Mouse (Mus musculus) gastrocnemius, postnatal 14 days (tissue): ENCODE data around the gene Rell1. TPM values are rescaled to one million over a fixed set of nuclear protein-coding genes. Genes with fewer than 3 reads are reported as not detected.

Source experiments
- DNase-seq: peaks from one replicate; pipeline ENCODE4 v3.0.0; 2021; ENCODE audit warnings: mixed read lengths
- intact Hi-C: fragments of 180-260 bp; cut with DNase I; formaldehyde crosslinking; loops from one replicate; pipeline ENCODE4 v1.15.1; 2025; ENCODE audit warnings: low total_unique reads
- long read RNA-seq, 2 experiments: library from polyadenylated mRNA; stranded (forward); transcript quantifications; one replicate each; pipeline ENCODE4 v2.0.0; 2021
- total RNA-seq, 2 experiments: library from RNA; stranded (reverse); gene quantifications; 2 replicates each; pipeline ENCODE4 v1.2.3; 2021

The Rell1 gene
- 10 to 100 TPM; 12.4 to 13.0 TPM for total RNA-seq
- long read RNA-seq, experiment 1, partial matches to known transcripts = 1 of 6 reads
- long read RNA-seq, experiment 1, other reads (novel, unspliced or antisense) = 2 of 6 reads
- long read RNA-seq, experiment 2, transcript Rell1-204 (7 exons, 3,241 nt) = major isoform, 9 of 11 reads
- long read RNA-seq, experiment 2, partial matches to known transcripts = 0 of 11 reads
- long read RNA-seq, experiment 2, other reads (novel, unspliced or antisense) = 2 of 11 reads

GRCm38 (mm10) chr5:63968443-63969415 lies at the start of gene Rell1:
Gene Rell1 (minus strand): TSS chr5:63968897.
- peak; percentile 99 for DNase-seq
- intact Hi-C loops = no loop called here

GRCm38 (mm10) chr5:64012596-64013366 lies 44.1 kb upstream of the Rell1 start:
- no peak for DNase-seq
- intact Hi-C loops = no loop called here

DNA sequence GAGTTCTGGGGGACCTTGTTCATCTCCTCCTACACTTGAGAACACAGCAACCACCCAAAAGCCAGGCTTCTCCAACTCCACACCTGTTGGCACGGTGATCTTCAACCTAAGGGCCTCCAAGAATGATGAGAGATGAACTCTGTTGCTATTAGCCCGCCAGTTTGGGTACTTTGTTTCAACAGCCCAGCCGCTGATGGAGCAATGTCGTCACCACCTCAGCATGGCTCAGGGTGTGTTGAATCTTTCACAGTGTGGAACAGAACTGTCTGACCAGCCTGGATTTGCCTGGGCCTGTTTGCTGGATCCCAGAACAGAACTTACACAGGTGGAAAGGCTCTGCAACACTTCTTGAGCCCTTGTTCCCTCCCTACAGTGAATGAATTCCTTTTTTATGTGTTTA lies 37.9 kb upstream of the Rell1 start:
- no peak for DNase-seq
- intact Hi-C loops = no loop called here

- DNase-seq = no peak
- intact Hi-C loops = no loop called here
Measured at GRCm38 (mm10) chr5:64003302-64003701, 34.6 kb upstream of the Rell1 start.

DNA sequence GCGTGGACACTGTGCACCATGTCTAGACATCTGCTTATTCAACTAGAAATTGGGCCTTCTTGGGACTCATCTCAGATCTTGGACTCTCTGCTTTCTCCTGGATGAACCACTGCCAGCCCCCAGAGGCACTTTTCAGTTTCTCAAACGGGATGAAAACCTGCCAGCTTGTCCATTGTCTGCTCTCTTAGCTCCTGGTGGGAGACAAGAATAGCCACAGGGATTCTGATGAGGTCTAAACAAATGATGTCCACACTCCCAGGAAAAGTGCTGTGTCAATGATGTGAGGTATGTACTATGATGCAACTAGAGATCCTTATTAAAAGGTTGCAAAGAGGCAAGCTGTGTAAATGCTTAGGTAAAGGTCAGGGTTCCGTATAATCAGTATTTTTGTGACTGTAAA lies 25.2 kb upstream of the Rell1 start:
- no peak for DNase-seq
- intact Hi-C loops = no loop called here

DNA sequence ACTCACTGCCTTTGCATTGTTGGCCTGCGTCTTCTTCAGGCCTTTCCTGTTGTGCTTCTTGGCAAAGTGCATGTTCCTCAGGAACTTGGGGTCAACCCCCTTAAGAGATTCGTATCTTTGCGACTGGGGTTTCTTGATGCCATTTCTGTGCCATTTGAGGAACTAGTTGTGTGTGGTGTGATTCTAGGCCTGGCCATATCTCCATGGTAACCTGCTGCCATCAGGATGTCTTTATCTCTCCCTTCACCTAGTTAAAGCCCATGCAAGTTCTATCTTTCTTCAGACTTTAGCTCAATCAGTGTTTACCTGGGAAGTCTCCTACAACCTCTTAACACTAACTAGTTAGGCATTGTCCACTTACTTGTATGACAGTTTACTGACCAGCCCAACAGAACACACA lies 22.0 kb upstream of the Rell1 start:
- intact Hi-C loops = no loop called here
- DNase-seq = no peak

DNA sequence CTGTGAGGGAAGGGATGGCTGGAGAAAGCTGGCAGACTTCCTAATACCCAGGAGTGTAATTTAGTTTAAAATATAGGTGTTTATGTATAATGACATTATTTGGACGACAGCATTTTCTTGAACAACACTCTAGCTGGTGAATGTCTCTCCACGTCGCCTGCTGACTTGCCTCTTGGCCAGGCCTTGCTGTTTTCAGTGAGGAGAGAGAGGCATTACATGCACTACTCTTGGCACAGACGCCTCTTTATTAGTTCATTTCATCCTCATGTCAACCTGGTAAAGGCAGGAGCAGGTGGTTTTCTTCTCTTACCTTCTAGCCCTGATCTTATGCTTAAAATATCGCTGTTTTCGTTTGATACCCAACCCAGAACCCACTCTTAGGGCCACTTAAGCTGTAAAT lies 17.6 kb upstream of the Rell1 start:
- intact Hi-C loops = no loop called here
- DNase-seq = no peak

DNA sequence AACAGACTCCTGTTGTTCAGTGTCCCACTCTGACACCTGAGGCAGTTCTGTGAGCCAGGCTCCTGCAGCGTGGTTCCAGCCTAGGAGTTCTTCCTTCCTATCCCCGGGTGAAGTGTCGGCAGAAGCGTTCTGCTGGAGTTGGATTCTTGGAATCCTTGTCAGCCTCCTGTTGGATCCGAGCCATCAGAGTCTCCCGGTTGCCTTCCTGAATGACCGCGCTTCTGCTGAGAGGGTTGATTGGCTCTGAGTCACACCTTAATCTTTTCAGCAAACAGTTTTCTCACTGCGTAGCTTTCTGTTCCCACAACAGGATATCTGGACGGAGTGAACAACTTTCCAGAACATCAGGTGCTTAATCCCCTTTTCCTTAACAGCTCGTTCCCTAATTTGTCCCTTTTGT lies 13.6 kb upstream of the Rell1 start:
- intact Hi-C loops = no loop called here
- DNase-seq = no peak

GRCm38 (mm10) chr5:63970991-63971390 lies 2.3 kb upstream of the Rell1 start:
- DNase-seq = no peak
- intact Hi-C loops = loop anchor here (10.0 kb wide), 1 partner anchor 94 kb away; no protein-coding TSS in a partner anchor

GRCm38 (mm10) chr5:63970281-63970732 lies 1.6 kb upstream of the Rell1 start:
- intact Hi-C loops = loop anchor here (10.0 kb wide), 1 partner anchor 94 kb away; no protein-coding TSS in a partner anchor
- no peak for DNase-seq

- intact Hi-C loops = loop anchor here (10.0 kb wide), 1 partner anchor 95 kb away; no protein-coding TSS in a partner anchor
- DNase-seq = no peak
Measured at GRCm38 (mm10) chr5:63969476-63970112, 897 bp upstream of the Rell1 start.

- intact Hi-C loops = no loop called here
- DNase-seq = no peak
Measured at GRCm38 (mm10) chr5:63967591-63968141, 1.0 kb downstream of the Rell1 start.

- intact Hi-C loops = no loop called here
- DNase-seq = no peak
Measured at GRCm38 (mm10) chr5:63966379-63966778, 2.3 kb downstream of the Rell1 start.

GRCm38 (mm10) chr5:63965946-63966345 lies 2.8 kb downstream of the Rell1 start:
- intact Hi-C loops = no loop called here
- DNase-seq = no peak

DNA sequence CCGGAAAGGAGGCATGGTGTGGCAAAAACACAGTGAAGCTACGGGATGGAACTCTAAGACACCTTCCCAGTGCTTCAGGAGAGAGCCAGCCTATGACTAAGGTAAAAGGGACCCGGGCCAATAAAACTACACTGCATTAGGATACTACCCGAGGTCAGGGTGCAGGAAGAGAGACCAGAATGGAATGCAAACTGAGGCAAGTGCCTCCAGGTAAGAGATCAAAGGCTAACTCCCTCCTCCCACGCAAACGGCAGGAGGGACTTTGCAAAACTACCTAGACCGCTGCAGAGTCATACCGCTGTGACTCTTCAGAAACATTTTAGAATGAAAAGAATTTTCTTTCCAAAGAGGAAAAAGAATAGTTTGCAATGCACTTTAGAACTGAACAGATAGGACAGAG lies 4.1 kb downstream of the Rell1 start:
- no peak for DNase-seq
- intact Hi-C loops = no loop called here

DNA sequence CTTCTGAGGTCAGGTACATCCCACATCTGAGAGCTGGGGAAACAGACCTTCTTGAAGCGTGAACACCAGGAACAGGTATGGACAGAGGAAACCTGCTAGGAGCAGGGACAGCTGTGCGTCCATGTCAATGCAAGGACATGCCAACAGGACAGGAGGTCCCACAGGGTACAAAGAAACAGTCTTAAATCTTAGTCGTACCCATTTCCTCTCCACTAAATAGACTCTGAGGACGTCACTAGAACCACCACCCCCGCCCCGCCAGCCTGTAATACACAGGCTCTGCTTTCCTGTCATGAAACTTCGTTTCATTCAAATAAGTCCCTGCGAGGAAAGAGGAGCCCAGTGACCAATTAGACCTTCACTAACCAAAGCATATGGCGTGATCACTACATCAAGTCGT lies 7.0 kb downstream of the Rell1 start:
- intact Hi-C loops = no loop called here
- DNase-seq = no peak

- intact Hi-C loops = no loop called here
Measured at GRCm38 (mm10) chr5:63960565-63960964, 8.1 kb downstream of the Rell1 start.

DNA sequence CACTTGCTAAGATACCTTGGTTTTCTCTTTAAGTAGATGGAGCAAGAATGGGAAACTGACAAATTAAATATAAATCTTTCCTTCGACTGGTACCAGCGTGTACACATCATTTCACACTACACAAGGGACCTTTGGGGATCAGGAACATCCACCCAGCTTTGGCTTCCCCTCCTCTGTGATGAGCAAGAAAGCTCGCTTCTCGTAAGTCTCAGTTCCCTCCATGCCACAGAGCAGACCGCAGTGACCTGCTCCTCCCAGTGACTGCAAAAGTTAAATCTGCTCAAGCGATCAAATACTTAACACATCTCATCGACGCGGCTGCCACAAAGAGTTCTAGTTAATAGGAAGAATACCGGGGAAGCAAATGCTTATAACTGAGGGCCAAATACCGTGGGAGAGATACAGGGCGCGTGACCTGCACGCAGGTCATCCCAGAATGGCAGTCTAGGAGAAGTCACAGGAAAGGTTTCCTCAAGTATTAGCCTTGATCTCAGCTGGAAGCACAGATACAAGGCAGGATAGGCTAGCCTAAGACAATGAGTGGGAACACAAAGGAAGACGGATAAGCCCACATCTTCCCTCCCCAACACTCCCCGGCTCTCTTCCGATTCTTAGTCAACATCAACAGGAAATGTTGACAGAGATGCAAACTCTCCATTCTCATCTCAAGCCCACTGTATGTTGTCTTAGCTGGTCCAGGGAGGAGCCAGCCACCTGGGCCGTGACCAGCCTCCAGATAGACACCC lies 9.6 kb downstream of the Rell1 start:
- intact Hi-C loops = no loop called here
- no peak for DNase-seq

More at GRCm38 (mm10) chr5:63960565-63960964, 8.1 kb downstream of the Rell1 start:
- no peak for DNase-seq
